ENCODE assay signal across 11 mouse cellular contexts in genomic region chr10:127263631-127264030, GRCm38 (mm10). TPM values are rescaled to one million over a fixed set of nuclear protein-coding genes. Genes with fewer than 3 reads are reported as not detected.
DNase-seq lines count a peak whose midpoint lies in the region; ATAC-seq and TF ChIP-seq lines count a peak whose summit lies in the region.
"Had no signal": no experiment of that assay in that cellular context is flagged by ENCODE, and none has a peak within 500 bp of the region (broad histone marks: within the 10 kb centered on the region; RNA-seq: fewer than 3 reads in every experiment).

No protein-coding gene starts in this region.

- no peak overlapping the region for H3K4me2 ChIP-seq in limb, embryonic 15.5 days

- peak overlapping the region; percentile 79 for H3K4me3 ChIP-seq in left cerebral cortex, adult 2 months
- peak overlapping the region; percentile 97; the same call in 1 of the 2 replicates for H3K4me3 ChIP-seq in cortical plate, adult 2 months (ENCODE audit: insufficient read depth, low read length)
- peak overlapping the region; percentile 51; the same call in 1 of the 2 replicates for H3K4me3 ChIP-seq in limb, embryonic 15.5 days

- peak; percentile 42 for DNase-seq in cerebellum, adult 9-10 months
- no peak for DNase-seq in cerebellum, postnatal 4 days (ENCODE audit: low spot score in 2 of 2)
- DNase-seq in left cerebral cortex, adult 2 months (ENCODE audit: extremely low spot score in 1 of 2, low spot score in 2 of 2), result no peak
- DNase-seq in left cerebral cortex, adult 18-20 months (ENCODE audit: low spot score in 2 of 2), result no peak
- DNase-seq in lung, postnatal 4 days, result no peak
- DNase-seq in adrenal gland, adult (ENCODE audit: inconsistent age in 2 of 2, low spot score in 1 of 2), result no peak
- DNase-seq: gastrocnemius, postnatal 25 days had no signal

- H3K4me1 ChIP-seq in cortical plate, adult 2 months (ENCODE audit: control insufficient read depth, insufficient read depth, low read length), result peaks cover 14% of the 10 kb centered on the region
- H3K4me1 ChIP-seq in limb, embryonic 15.5 days, result peaks cover 27% of the 10 kb centered on the region

- H3K9ac ChIP-seq in limb, embryonic 15.5 days, result no peak overlapping the region

- peaks cover 12% of the 10 kb centered on the region for H3K27me3 ChIP-seq in limb, embryonic 15.5 days

- TF ChIP-seq CTCF in left cerebral cortex, adult 2 months (IDR thresholded peaks at IDR 0.05), result no peak
- no peak for TF ChIP-seq CTCF in cortical plate, adult 2 months (IDR thresholded peaks at IDR 0.05; ENCODE audit: extremely low read depth, insufficient read depth, low read length)

- no peak for TF ChIP-seq POLR2A in cortical plate, adult 2 months (IDR thresholded peaks at IDR 0.05; ENCODE audit: extremely low read depth, insufficient read depth, low read length)

- 68% methylated on average over 3 of the region's 3 CpGs for WGBS in limb, embryonic 15.5 days

- no peak for ATAC-seq in limb, embryonic 15.5 days (ENCODE audit: insufficient number of reproducible peaks, low FRiP score, low TSS enrichment, low read depth)

- H3K9me3 ChIP-seq in limb, embryonic 15.5 days, result no peaks in the 10 kb centered on the region
- H3K9me3 ChIP-seq: embryonic facial prominence, embryonic 10.5 days; kidney, embryonic 15.5 days had no signal

- intact Hi-C loops in left cerebral cortex, adult 2 months (cut with DNase I), result no loop called here

- H3K27ac ChIP-seq in left cerebral cortex, adult 2 months, result peak overlapping the region; percentile 87
- no peak overlapping the region for H3K27ac ChIP-seq in cortical plate, adult 2 months (ENCODE audit: insufficient read depth, low read length)
- no peak overlapping the region for H3K27ac ChIP-seq in limb, embryonic 15.5 days
- H3K27ac ChIP-seq: kidney, embryonic 15.5 days had no signal

- H3K36me3 ChIP-seq in limb, embryonic 15.5 days, result peaks cover 7% of the 10 kb centered on the region; the same call in 1 of the 2 replicates

RNA-seq across cellular contexts. Expression of gene Kif5a, which starts 0.5 kb away (rescaled TPM):
- 1,000 to 10,000 TPM; 1,016 to 1,023 TPM for total RNA-seq in left cerebral cortex, adult 2 months (2021)
- total RNA-seq in left cerebral cortex, adult 18-20 months (2021), result 1,000 to 10,000 TPM; 1,032 to 1,108 TPM
- 1,251 and 1,302 TPM in 2 replicates for polyA plus RNA-seq in cortical plate, adult 2 months (2012; rRNA removed)
- polyA plus RNA-seq in limb, embryonic 15.5 days (2015; fragmentation: Nextera tagmentation; extraction: Ambion mirVana), result 2.5 TPM in 2 replicates

RNA-seq across cellular contexts. Expression of gene Dctn2, which starts 2.5 kb away (rescaled TPM):
- 100 to 1,000 TPM; 254 to 259 TPM for total RNA-seq in left cerebral cortex, adult 2 months (2021)
- 100 to 1,000 TPM; 260 TPM for total RNA-seq in left cerebral cortex, adult 18-20 months (2021)
- polyA plus RNA-seq in cortical plate, adult 2 months (2012; rRNA removed), result 304 and 309 TPM in 2 replicates
- 185 and 190 TPM in 2 replicates for polyA plus RNA-seq in limb, embryonic 15.5 days (2015; fragmentation: Nextera tagmentation; extraction: Ambion mirVana)

RNA-seq across cellular contexts. Expression of gene Mbd6, which starts 25.2 kb away (rescaled TPM):
- 10 to 100 TPM; 42.2 to 52.4 TPM for total RNA-seq in left cerebral cortex, adult 2 months (2021)
- 10 to 100 TPM; 43.5 to 46.3 TPM for total RNA-seq in left cerebral cortex, adult 18-20 months (2021)
- 35.1 TPM in 2 replicates for polyA plus RNA-seq in cortical plate, adult 2 months (2012; rRNA removed)
- 14.1 and 16.2 TPM in 2 replicates for polyA plus RNA-seq in limb, embryonic 15.5 days (2015; fragmentation: Nextera tagmentation; extraction: Ambion mirVana)

RNA-seq across cellular contexts. Expression of gene Mars, which starts 48.0 kb away (rescaled TPM):
- total RNA-seq in left cerebral cortex, adult 2 months (2021), result 10 to 100 TPM; 55.3 to 61.5 TPM
- 10 to 100 TPM; 53.3 to 57.9 TPM for total RNA-seq in left cerebral cortex, adult 18-20 months (2021)
- polyA plus RNA-seq in cortical plate, adult 2 months (2012; rRNA removed), result 71.6 and 75.6 TPM in 2 replicates
- polyA plus RNA-seq in limb, embryonic 15.5 days (2015; fragmentation: Nextera tagmentation; extraction: Ambion mirVana), result 105 and 111 TPM in 2 replicates

RNA-seq across cellular contexts. Expression of gene Pip4k2c, which starts 52.2 kb away (rescaled TPM):
- 100 to 1,000 TPM; 113 to 115 TPM for total RNA-seq in left cerebral cortex, adult 2 months (2021)
- 100 to 1,000 TPM; 116 to 121 TPM for total RNA-seq in left cerebral cortex, adult 18-20 months (2021)
- polyA plus RNA-seq in cortical plate, adult 2 months (2012; rRNA removed), result 116 and 117 TPM in 2 replicates
- 27.8 and 29.8 TPM in 2 replicates for polyA plus RNA-seq in limb, embryonic 15.5 days (2015; fragmentation: Nextera tagmentation; extraction: Ambion mirVana)
